Mouse (Mus musculus): Measurements from ENCODE around the gene Unc13b.
A peak's percentile ranks its signal among the peaks of the same experiment; 100 is the strongest.

Unc13b gene

GRCm38 (mm10) chr4:43231821-43232220, 173.1 kb downstream of the Unc13b start:
- DNase-seq (ENCODE audit: low read depth) = no peak

GRCm38 (mm10) chr4:43232985-43233384, 174.2 kb downstream of the Unc13b start:
- DNase-seq (ENCODE audit: low read depth) = no peak

- DNase-seq (ENCODE audit: low read depth) = no peak
These were observed 174.7 kb downstream of the Unc13b start for GRCm38 (mm10) chr4:43233489-43233888.

- DNase-seq (ENCODE audit: low read depth) = no peak
These were observed 178.1 kb downstream of the Unc13b start for GRCm38 (mm10) chr4:43236898-43237297.

GRCm38 (mm10) chr4:43240716-43241115, 182.0 kb downstream of the Unc13b start:
- DNase-seq (ENCODE audit: low read depth) = no peak

- DNase-seq (ENCODE audit: low read depth) = no peak
These were observed 185.3 kb downstream of the Unc13b start for GRCm38 (mm10) chr4:43244022-43244421.

- DNase-seq (ENCODE audit: low read depth) = no peak
These were observed 187.0 kb downstream of the Unc13b start for GRCm38 (mm10) chr4:43245776-43246175.

- no peak for DNase-seq (ENCODE audit: low read depth)
These were observed 189.3 kb downstream of the Unc13b start for GRCm38 (mm10) chr4:43248026-43248425.

- no peak for DNase-seq (ENCODE audit: low read depth)
These were observed 190.2 kb downstream of the Unc13b start for GRCm38 (mm10) chr4:43248909-43249308.

GRCm38 (mm10) chr4:43251269-43251668, 192.5 kb downstream of the Unc13b start:
- DNase-seq (ENCODE audit: low read depth) = no peak

- DNase-seq (ENCODE audit: low read depth) = no peak
These were observed 198.3 kb downstream of the Unc13b start for GRCm38 (mm10) chr4:43257040-43257439.

GRCm38 (mm10) chr4:43258556-43258955, 199.8 kb downstream of the Unc13b start:
- DNase-seq (ENCODE audit: low read depth) = no peak

GRCm38 (mm10) chr4:43259435-43259834, 200.7 kb downstream of the Unc13b start:
- no peak for DNase-seq (ENCODE audit: low read depth)

GRCm38 (mm10) chr4:43260096-43260495, 201.3 kb downstream of the Unc13b start:
- no peak for DNase-seq (ENCODE audit: low read depth)

GRCm38 (mm10) chr4:43262821-43263220, 204.1 kb downstream of the Unc13b start:
- DNase-seq (ENCODE audit: low read depth) = no peak

- no peak for DNase-seq (ENCODE audit: low read depth)
These were observed 207.4 kb downstream of the Unc13b start for GRCm38 (mm10) chr4:43266146-43266545.

- peak; percentile 71 for DNase-seq (ENCODE audit: low read depth)
These were observed 208.0 kb downstream of the Unc13b start, which contains the start of gene Atp8b5 for GRCm38 (mm10) chr4:43266623-43267322. Atp8b5 (plus strand) TSS chr4:43267159.

GRCm38 (mm10) chr4:43267323-43267658, 208.5 kb downstream of the Unc13b start:
- DNase-seq (ENCODE audit: low read depth) = no peak

GRCm38 (mm10) chr4:43285476-43285875, 226.7 kb downstream of the Unc13b start:
- DNase-seq (ENCODE audit: low read depth) = no peak

- no peak for DNase-seq (ENCODE audit: low read depth)
These were observed 228.6 kb downstream of the Unc13b start for GRCm38 (mm10) chr4:43287305-43287704.

- peak; percentile 23 for DNase-seq (ENCODE audit: low read depth)
These were observed 235.2 kb downstream of the Unc13b start for GRCm38 (mm10) chr4:43294001-43294400.

- no peak for DNase-seq (ENCODE audit: low read depth)
These were observed 251.1 kb downstream of the Unc13b start for GRCm38 (mm10) chr4:43309696-43310338.

All from c-Kit-positive CD71-negative TER-119-negative erythroid progenitor cells, embryonic 14.5 days (primary cell).